Mouse (Mus musculus): Measurements from ENCODE around the gene Zdhhc19.

GRCm38 (mm10) chr16:32506298-32506697 lies 10.2 kb downstream of the Zdhhc19 start:
- no peak for TF ChIP-seq CTCF (conservative IDR thresholded peaks at IDR 0.05; ENCODE audit: low read length)
- TF ChIP-seq NANOG (IDR thresholded peaks at IDR 0.05; ENCODE audit: borderline replicate concordance, low read length), result no peak
- TF ChIP-seq POU5F1 (IDR thresholded peaks at IDR 0.05; ENCODE audit: borderline replicate concordance, low read length), result no peak
